Mouse (Mus musculus) adrenal gland, adult (tissue): Measurements from ENCODE around the gene Rph3a.
"Not testable (repeated sequence)": the region's sequence is repeated elsewhere in the genome, so short reads cannot be mapped to it uniquely, and the experiment has no call there.

ENCODE experiments used
- DNase-seq, 2 experiments: peaks; one replicate each; pipeline ENCODE4 v3.0.0; 2022 to 2023; ENCODE audit warnings: low spot score in 1 of 2; ENCODE audit not compliant: inconsistent age in 2 of 2

The Rph3a gene

GRCm38 (mm10) chr5:120976138-120976537 is 33.8 kb downstream of the Rph3a start:
- no peak for DNase-seq

GRCm38 (mm10) chr5:120974522-120974921 is 35.4 kb downstream of the Rph3a start:
- DNase-seq, result peak; percentile 13 to 32

GRCm38 (mm10) chr5:120972278-120972677 is 37.6 kb downstream of the Rph3a start:
- no peak for DNase-seq

- DNase-seq, result no peak
Observed at GRCm38 (mm10) chr5:120971326-120971725, 38.6 kb downstream of the Rph3a start.

- peak; percentile 56 to 74 for DNase-seq
Observed at GRCm38 (mm10) chr5:120969703-120970102, 40.2 kb downstream of the Rph3a start.

GRCm38 (mm10) chr5:120968799-120969198 is 41.1 kb downstream of the Rph3a start:
- DNase-seq, result no peak

GRCm38 (mm10) chr5:120968134-120968532 is 41.8 kb downstream of the Rph3a start:
- DNase-seq, result no peak

- DNase-seq, result no peak
Observed at GRCm38 (mm10) chr5:120967355-120968133, 42.3 kb downstream of the Rph3a start.

GRCm38 (mm10) chr5:120966894-120967293 is 43.0 kb downstream of the Rph3a start:
- DNase-seq, result no peak

GRCm38 (mm10) chr5:120966156-120966555 is 43.7 kb downstream of the Rph3a start:
- DNase-seq, result no peak

GRCm38 (mm10) chr5:120961004-120961403 is 48.9 kb downstream of the Rph3a start:
- no peak for DNase-seq

- peak; percentile 22 to 69 for DNase-seq
Observed at GRCm38 (mm10) chr5:120953974-120954373, 55.9 kb downstream of the Rph3a start.

GRCm38 (mm10) chr5:120952242-120952770 is 57.6 kb downstream of the Rph3a start:
- peak in 1 of 2 experiments; percentile 18 for DNase-seq

GRCm38 (mm10) chr5:120942076-120942475 is 67.8 kb downstream of the Rph3a start:
- no peak for DNase-seq

- no peak for DNase-seq
Observed at GRCm38 (mm10) chr5:120938586-120938985, 71.3 kb downstream of the Rph3a start.

GRCm38 (mm10) chr5:120937841-120938240 is 72.1 kb downstream of the Rph3a start:
- peak; percentile 75 to 83 for DNase-seq

GRCm38 (mm10) chr5:120933966-120934365 is 75.9 kb downstream of the Rph3a start:
- DNase-seq, result no peak

GRCm38 (mm10) chr5:120927036-120927435 is 82.9 kb downstream of the Rph3a start:
- no peak for DNase-seq

- not testable (repeated sequence) for DNase-seq
Observed at GRCm38 (mm10) chr5:120926311-120926710, 83.6 kb downstream of the Rph3a start.

- DNase-seq, result not testable (repeated sequence)
Observed at GRCm38 (mm10) chr5:120924520-120924919, 85.4 kb downstream of the Rph3a start.

GRCm38 (mm10) chr5:120923969-120924368 is 85.9 kb downstream of the Rph3a start:
- no peak for DNase-seq

GRCm38 (mm10) chr5:120920296-120920695 is 89.6 kb downstream of the Rph3a start:
- DNase-seq, result no peak
